Mouse (Mus musculus) G1E (cell line): ENCODE measurements around the gene Zmynd11.

Experiments used
- CTCF ChIP-seq: IDR thresholded peaks from 2 replicates; pipeline ENCODE4 v1.5.1; 2012; ENCODE audit warnings: low read depth, low read length, inconsistent platforms, mixed read lengths
- GATA1 ChIP-seq: IDR thresholded peaks from 2 replicates; pipeline ENCODE4 v1.6.1; 2012; ENCODE audit warnings: borderline replicate concordance, low read length, inconsistent platforms, mixed read lengths
- GATA2 ChIP-seq: IDR thresholded peaks from 2 replicates; pipeline ENCODE4 v1.6.1; 2012; ENCODE audit warnings: low read depth, low read length, inconsistent platforms, borderline replicate concordance
- POLR2AphosphoS5 ChIP-seq: IDR thresholded peaks from 2 replicates; pipeline ENCODE4 v1.6.1; 2012; ENCODE audit warnings: low read depth, low read length, inconsistent platforms; ENCODE audit not compliant: insufficient replicate concordance
- TAL1 ChIP-seq: conservative IDR thresholded peaks from 2 replicates; pipeline ENCODE4 v1.6.1; 2012; ENCODE audit warnings: low read depth, low read length, inconsistent platforms, mixed read lengths

DNA sequence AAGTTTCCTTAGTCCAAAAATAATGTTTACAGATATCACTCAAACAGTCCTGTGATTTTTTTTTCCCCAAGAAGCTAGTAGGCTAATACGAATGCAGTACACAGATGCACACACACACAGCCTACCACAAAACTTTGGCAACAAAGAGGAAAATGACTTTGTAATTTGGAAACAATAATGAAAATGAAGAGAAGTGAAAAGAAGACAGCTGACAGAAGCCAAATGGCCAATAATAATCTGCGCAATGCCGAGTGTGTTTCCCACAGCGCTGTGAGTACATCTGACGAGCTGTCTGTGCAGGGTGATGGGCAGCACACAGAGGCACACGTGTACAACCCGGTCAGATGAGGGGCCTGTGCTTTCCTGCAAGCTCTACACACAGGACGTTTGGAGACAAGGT lies 58.4 kb downstream of the Zmynd11 start:
- no peak for TF ChIP-seq CTCF
- TF ChIP-seq GATA1, result no peak
- no peak for TF ChIP-seq GATA2
- TF ChIP-seq TAL1, result no peak
- TF ChIP-seq POLR2AphosphoS5, result no peak
